Mouse (Mus musculus) CH12.LX (cell line): ENCODE results near the gene Sdhaf1.

ENCODE experiments used
- CTCF ChIP-seq, 2 experiments: IDR thresholded peaks in 1 of 2; conservative IDR thresholded peaks in 1 of 2; 2 replicates each; pipeline ENCODE4 v1.5.1; 2011 to 2012; ENCODE audit warnings: low read depth in 2 of 2, low read length in 2 of 2, improper control_type of control experiment in 1 of 2, inconsistent platforms in 1 of 2, mild to moderate bottlenecking in 1 of 2, moderate library complexity in 1 of 2
- EP300 ChIP-seq: IDR thresholded peaks from 2 replicates; pipeline ENCODE4 v1.6.1; 2011; ENCODE audit warnings: low read length, improper control_type of control experiment
- ETS1 ChIP-seq: conservative IDR thresholded peaks from 2 replicates; pipeline ENCODE4 v1.6.1; 2012; ENCODE audit warnings: low read depth, mild to moderate bottlenecking, inconsistent platforms, low read length, improper control_type of control experiment, moderate library complexity
- HCFC1 ChIP-seq: IDR thresholded peaks from 2 replicates; pipeline ENCODE4 v1.6.1; 2012; ENCODE audit warnings: low read depth, mild to moderate bottlenecking, inconsistent platforms, low read length, improper control_type of control experiment
- MAX ChIP-seq: IDR thresholded peaks from 2 replicates; pipeline ENCODE4 v1.6.1; 2011; ENCODE audit warnings: low read length, improper control_type of control experiment
- MEF2A ChIP-seq: IDR thresholded peaks from 2 replicates; pipeline ENCODE4 v1.6.1; 2014; ENCODE audit warnings: low read depth, mild to moderate bottlenecking, inconsistent platforms, low read length, improper control_type of control experiment, borderline replicate concordance
- POLR2A ChIP-seq: IDR thresholded peaks from 2 replicates; pipeline ENCODE4 v1.6.1; 2011; ENCODE audit warnings: low read depth, mild to moderate bottlenecking, improper control_type of control experiment, low read length
- RCOR1 ChIP-seq: conservative IDR thresholded peaks from 2 replicates; pipeline ENCODE4 v1.6.1; 2012; ENCODE audit warnings: low read depth, mild to moderate bottlenecking, inconsistent platforms, low read length, improper control_type of control experiment
- TCF12 ChIP-seq: IDR thresholded peaks from 2 replicates; pipeline ENCODE4 v1.6.1; 2014; ENCODE audit warnings: low read depth, mild to moderate bottlenecking, inconsistent platforms, low read length, improper control_type of control experiment
- ZC3H11A ChIP-seq: IDR thresholded peaks from 2 replicates; pipeline ENCODE4 v1.6.1; 2012; ENCODE audit warnings: low read depth, mild to moderate bottlenecking, inconsistent platforms, low read length, improper control_type of control experiment
- ZNF384 ChIP-seq: IDR thresholded peaks from 2 replicates; pipeline ENCODE4 v1.6.1; 2012; ENCODE audit warnings: low read depth, low read length, improper control_type of control experiment, inconsistent platforms

DNA sequence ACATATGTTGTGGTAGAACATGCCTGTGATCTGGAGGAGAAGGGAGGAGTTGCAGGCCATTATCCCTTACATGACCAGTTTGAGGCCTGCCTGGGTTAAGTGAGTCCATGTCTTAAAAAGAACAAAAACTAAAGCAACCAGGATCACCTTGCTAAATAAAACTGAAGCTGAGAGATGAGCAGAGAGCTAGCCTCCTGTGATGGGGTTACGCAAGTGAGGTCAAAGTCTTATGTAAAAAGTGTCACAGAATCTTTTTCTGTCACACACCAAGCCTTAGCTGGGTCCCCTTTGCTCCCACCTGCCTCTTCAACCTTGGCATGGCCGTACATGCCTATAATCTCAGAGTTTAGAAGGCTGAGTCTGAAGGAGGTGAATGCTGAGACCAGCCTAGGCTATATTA lies 2.7 kb downstream of the Sdhaf1 start:
- TF ChIP-seq ZC3H11A (no peak), MAX (no peak), ETS1 (no peak), POLR2A (no peak), EP300 (no peak), ZNF384 (no peak), HCFC1 (no peak), TCF12 (no peak), RCOR1 (no peak), CTCF (conservative IDR thresholded peaks at IDR 0.05 in 1 of 2, IDR thresholded peaks at IDR 0.05 in 1 of 2; ENCODE audit: low read depth in 2 of 2, low read length in 2 of 2) (no peak), MEF2A (no peak)
